In the genomic region with DNA sequence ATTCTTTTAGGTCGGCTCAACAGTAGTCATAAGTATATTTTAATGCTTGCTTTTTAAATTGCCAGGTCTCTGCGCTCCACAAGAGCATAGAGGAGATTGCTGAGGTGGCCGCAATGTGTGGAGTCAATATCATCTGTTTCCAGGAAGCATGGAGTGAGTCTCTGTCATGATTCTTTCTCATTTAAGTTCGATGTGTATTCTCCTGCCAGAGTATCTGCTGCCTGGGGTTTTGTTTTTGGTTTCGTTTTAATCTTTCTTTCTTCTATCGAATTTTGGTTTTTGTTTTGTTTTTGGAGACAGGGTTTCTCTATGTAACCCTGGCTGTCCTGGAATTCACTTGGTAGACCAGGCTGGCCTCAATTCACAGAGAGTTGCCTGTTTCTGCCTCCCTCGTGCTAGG, we compare ENCODE assay signal across 22 mouse cellular contexts. TPM values are rescaled to one million over a fixed set of nuclear protein-coding genes. Genes with fewer than 3 reads are reported as not detected.
DNase-seq lines count a peak whose midpoint lies in the region; ATAC-seq and TF ChIP-seq lines count a peak whose summit lies in the region.
"Had no signal": no experiment of that assay in that cellular context is flagged by ENCODE, and none has a peak within 500 bp of the region (broad histone marks: within the 10 kb centered on the region; RNA-seq: fewer than 3 reads in every experiment).

No protein-coding gene starts in this region.

- H3K27me3 ChIP-seq in midbrain, embryonic 11.5 days (ENCODE audit: control insufficient read depth, insufficient read depth, low read length) = no peaks in the 10 kb centered on the region
- H3K27me3 ChIP-seq in midbrain, embryonic 15.5 days (replicated peaks) = no peaks in the 10 kb centered on the region
- H3K27me3 ChIP-seq in CH12.LX (replicated peaks) = no peaks in the 10 kb centered on the region
- H3K27me3 ChIP-seq: forebrain, embryonic 13.5 days; hindbrain, embryonic 12.5 days had no signal

- 85% methylated on average over 7 of the region's 7 CpGs for WGBS in midbrain, embryonic 11.5 days
- WGBS in midbrain, embryonic 15.5 days = 91% methylated on average over 7 of the region's 7 CpGs

- ATAC-seq in midbrain, embryonic 11.5 days (ENCODE audit: low FRiP score) = no peak
- no peak for ATAC-seq in midbrain, embryonic 15.5 days (replicated peaks)
- peak; percentile 79 for ATAC-seq in inflammation-experienced regulatory T-cells, adult 6 months
- ATAC-seq: forebrain, embryonic 13.5 days; hindbrain, embryonic 16.5 days had no signal

- H3K4me2 ChIP-seq in midbrain, embryonic 11.5 days = no peak overlapping the region
- no peak overlapping the region for H3K4me2 ChIP-seq in midbrain, embryonic 15.5 days
- peak overlapping the region; percentile 72 for H3K4me2 ChIP-seq in CH12.LX (ENCODE audit: insufficient read depth, low read depth, poor library complexity, severe bottlenecking)
- H3K4me2 ChIP-seq: forebrain, embryonic 13.5 days; heart, embryonic 11.5 days; hindbrain, embryonic 12.5 days had no signal

- in situ Hi-C loops in CH12.LX (cut with MboI; ENCODE audit: low pct_ligation_motif_present, low pct_unique_long_range_greater_than_20kb, low sequenced_read_pairs) = no loop called here

- TF ChIP-seq CTCF in CH12.LX (conservative IDR thresholded peaks at IDR 0.05 in 1 of 2, IDR thresholded peaks at IDR 0.05 in 1 of 2; ENCODE audit: low read depth in 2 of 2, low read length in 2 of 2) = no peak

- H3K9me3 ChIP-seq in midbrain, embryonic 11.5 days (ENCODE audit: control insufficient read depth, low read length) = no peaks in the 10 kb centered on the region
- no peaks in the 10 kb centered on the region for H3K9me3 ChIP-seq in midbrain, embryonic 15.5 days
- no peaks in the 10 kb centered on the region for H3K9me3 ChIP-seq in CH12.LX (replicated peaks; ENCODE audit: low read length)
- H3K9me3 ChIP-seq: forebrain, embryonic 10.5 days; forebrain, embryonic 13.5 days; hindbrain, embryonic 12.5 days had no signal

- no peak for TF ChIP-seq RAD21 in CH12.LX (IDR thresholded peaks at IDR 0.05; ENCODE audit: low read depth, low read length)

- H3K4me1 ChIP-seq in midbrain, embryonic 11.5 days (ENCODE audit: control insufficient read depth, insufficient read depth, low read length) = peaks cover 12% of the 10 kb centered on the region
- H3K4me1 ChIP-seq in midbrain, embryonic 15.5 days = peaks cover 16% of the 10 kb centered on the region
- H3K4me1 ChIP-seq in CH12.LX (ENCODE audit: control insufficient read depth in 1 of 2, insufficient read depth in 2 of 2) = peaks cover 4 to 21% of the 10 kb centered on the region in 2 experiments

- no peak overlapping the region for H3K9ac ChIP-seq in midbrain, embryonic 11.5 days (ENCODE audit: low read length)
- no peak overlapping the region for H3K9ac ChIP-seq in midbrain, embryonic 15.5 days
- H3K9ac ChIP-seq in CH12.LX (ENCODE audit: insufficient read depth, low read depth) = peak overlapping the region; percentile 32; the same call in 1 of the 2 replicates
- H3K9ac ChIP-seq: forebrain, embryonic 13.5 days; hindbrain, embryonic 12.5 days had no signal

- H3K79me2 ChIP-seq in CH12.LX (replicated peaks; ENCODE audit: control insufficient read depth, extremely low read depth, insufficient read depth, poor library complexity, severe bottlenecking) = no peaks in the 10 kb centered on the region

- peak; percentile 31 for DNase-seq in midbrain, embryonic 11.5 days (ENCODE audit: low spot score, missing footprints)
- no peak for DNase-seq in CH12.LX (ENCODE audit: extremely low read depth)
- no peak for DNase-seq in ovary, adult 18-20 months (ENCODE audit: low spot score)
- DNase-seq in gastrocnemius, postnatal 25 days = no peak
- no peak for DNase-seq in gastrocnemius, adult 18-20 months (ENCODE audit: low spot score)
- DNase-seq: adrenal gland, adult 8-10 months; adrenal gland, postnatal 25 days; B cell, adult 2 months; cerebellum, adult 11-12 months; cerebellum, adult 8-10 months; cerebellum, postnatal 10 days; cerebellum, postnatal 36 days; gastrocnemius, postnatal 10 days; kidney, adult 11 months had no signal

- no peaks in the 10 kb centered on the region for H3K36me3 ChIP-seq in midbrain, embryonic 11.5 days (ENCODE audit: control insufficient read depth, insufficient read depth, low read length)
- H3K36me3 ChIP-seq in midbrain, embryonic 15.5 days (replicated peaks) = no peaks in the 10 kb centered on the region
- H3K36me3 ChIP-seq in CH12.LX (replicated peaks in 1 of 2; ENCODE audit: control insufficient read depth in 1 of 2, insufficient read depth in 1 of 2, low read length in 1 of 2) = no peaks in the 10 kb centered on the region
- H3K36me3 ChIP-seq: forebrain, embryonic 10.5 days; hindbrain, embryonic 12.5 days had no signal

- H3K4me3 ChIP-seq in midbrain, embryonic 11.5 days (ENCODE audit: low read depth, low read length) = no peak overlapping the region
- no peak overlapping the region for H3K4me3 ChIP-seq in midbrain, embryonic 15.5 days
- no peak overlapping the region for H3K4me3 ChIP-seq in CH12.LX (replicated peaks in 1 of 3; ENCODE audit: low read depth in 2 of 3, low read length in 2 of 3, poor library complexity in 1 of 3)
- H3K4me3 ChIP-seq: forebrain, embryonic 10.5 days; forebrain, embryonic 13.5 days; hindbrain, embryonic 12.5 days had no signal

- dilution Hi-C loops in CH12.LX (cut with MboI; ENCODE audit: extremely low pct_ligation_motif_present, extremely low pct_unique_long_range_greater_than_20kb, low sequenced_read_pairs) = no loop called here

- TF ChIP-seq POLR2A in CH12.LX (IDR thresholded peaks at IDR 0.05; ENCODE audit: low read depth, low read length) = no peak

- no peak for TF ChIP-seq EP300 in CH12.LX (IDR thresholded peaks at IDR 0.05; ENCODE audit: low read length)

- H3K27ac ChIP-seq in midbrain, embryonic 11.5 days (ENCODE audit: low read depth, low read length) = no peak overlapping the region
- no peak overlapping the region for H3K27ac ChIP-seq in midbrain, embryonic 15.5 days
- no peak overlapping the region for H3K27ac ChIP-seq in CH12.LX (ENCODE audit: insufficient read depth, low read depth)
- H3K27ac ChIP-seq: forebrain, embryonic 10.5 days; forebrain, embryonic 13.5 days; hindbrain, embryonic 12.5 days had no signal

TF ChIP-seq in CH12.LX, 34 proteins besides CTCF, POLR2A, EP300 and RAD21:
- no peak for TF ChIP-seq CHD1 (IDR thresholded peaks at IDR 0.05; ENCODE audit: low read depth, low read length)
- no peak for TF ChIP-seq CHD2 (IDR thresholded peaks at IDR 0.05; ENCODE audit: low read length)
- no peak for TF ChIP-seq SMC3 (IDR thresholded peaks at IDR 0.05; ENCODE audit: low read depth, low read length)
- no peak for TF ChIP-seq NRF1 (IDR thresholded peaks at IDR 0.05; ENCODE audit: low read depth, low read length)
- no peak for TF ChIP-seq MAZ (IDR thresholded peaks at IDR 0.05; ENCODE audit: low read depth, low read length)
- TF ChIP-seq NELFE (IDR thresholded peaks at IDR 0.05; ENCODE audit: low read depth, low read length) = no peak
- no peak for TF ChIP-seq PAX5 (IDR thresholded peaks at IDR 0.05; ENCODE audit: low read length)
- no peak for TF ChIP-seq USF2 (conservative IDR thresholded peaks at IDR 0.05; ENCODE audit: low read depth, low read length)
- TF ChIP-seq BHLHE40 (IDR thresholded peaks at IDR 0.05; ENCODE audit: low read depth, low read length) = no peak
- no peak for TF ChIP-seq ELF1 (IDR thresholded peaks at IDR 0.05; ENCODE audit: low read depth, low read length)
- TF ChIP-seq KAT2A (IDR thresholded peaks at IDR 0.05; ENCODE audit: insufficient replicate concordance, low read length) = no peak
- TF ChIP-seq RCOR1 (conservative IDR thresholded peaks at IDR 0.05; ENCODE audit: low read depth, low read length) = no peak
- no peak for TF ChIP-seq SIN3A (IDR thresholded peaks at IDR 0.05; ENCODE audit: low read length)
- TF ChIP-seq MEF2A (IDR thresholded peaks at IDR 0.05; ENCODE audit: borderline replicate concordance, low read depth, low read length) = no peak
- no peak for TF ChIP-seq USF1 (IDR thresholded peaks at IDR 0.05; ENCODE audit: low read depth, low read length)
- no peak for TF ChIP-seq TCF12 (IDR thresholded peaks at IDR 0.05; ENCODE audit: low read depth, low read length)
- no peak for TF ChIP-seq IRF4 (IDR thresholded peaks at IDR 0.05; ENCODE audit: low read depth, low read length)

RNA-seq across cellular contexts. Expression of a gene that starts 14.0 kb away (rescaled TPM):
- not detected in 2 replicates for polyA plus RNA-seq in midbrain, embryonic 11.5 days (2014; fragmentation: Nextera tagmentation; extraction: Ambion mirVana)
- polyA plus RNA-seq in midbrain, embryonic 15.5 days (2015; fragmentation: Nextera tagmentation; extraction: Ambion mirVana) = 0.28 and 0.51 TPM in 2 replicates
- total RNA-seq in CH12.LX (2012; rRNA removed) = 2.0 and 2.8 TPM in 2 replicates
- total RNA-seq in CH12.LX (2014; rRNA removed) = 1.3 and 1.9 TPM in 2 replicates
- 1.6 and 1.7 TPM in 2 replicates for polyA plus RNA-seq in CH12.LX (2012; ENCODE audit: insufficient read length, low read depth)
- under 1 TPM; 0.21 to 0.59 (median 0.29) TPM for polyA plus RNA-seq in inflammation-experienced regulatory T-cells, adult 6 months (2017; shearing (Covaris generic))
- total RNA-seq in gastrocnemius, postnatal 25 days (2021) = not detected
- total RNA-seq in gastrocnemius, adult 18-20 months (2021) = under 1 TPM in 1 of 2 experiments, not detected in 1; 0.17 TPM
- total RNA-seq: MEL had no signal
- polyA plus RNA-seq: forebrain, embryonic 13.5 days; hindbrain, embryonic 12.5 days had no signal
